Mouse (Mus musculus): ENCODE measurements around the gene Vmn1r227. TPM values are rescaled to one million over a fixed set of nuclear protein-coding genes. Genes with fewer than 3 reads are reported as not detected.

Vmn1r227 gene
- polyA plus RNA-seq (2015; fragmentation: Nextera tagmentation; extraction: Ambion mirVana): not detected in 2 replicates

- H3K27ac ChIP-seq: no peak within 1 kb of the TSS
- H3K9ac ChIP-seq: no peak within 1 kb of the TSS
- no peaks in the 10 kb centered on the region for H3K4me1 ChIP-seq
- H3K36me3 ChIP-seq: no peaks in the 10 kb centered on the region
- no peak within 1 kb of the TSS for H3K4me3 ChIP-seq
- no peak for ATAC-seq (ENCODE audit: insufficient number of reproducible peaks, low FRiP score, low TSS enrichment, low read depth)
- H3K27me3 ChIP-seq: no peaks in the 10 kb centered on the region
- no peak within 1 kb of the TSS for H3K4me2 ChIP-seq
- no peaks in the 10 kb centered on the region for H3K9me3 ChIP-seq
- WGBS: 44% methylated on average over 1 of the region's 1 CpGs
Measured at GRCm38 (mm10) chr17:20729543-20729942, at the start of gene Vmn1r227. TSS of gene Vmn1r227 (plus strand) at chr17:20729843.

GRCm38 (mm10) chr17:20682543-20682942 is 47.1 kb upstream of the Vmn1r227 start, which contains the start of gene Vmn1r226:
TSS of gene Vmn1r226 (plus strand) at chr17:20682843.
- H3K4me3 ChIP-seq: no peak within 1 kb of the TSS
- H3K4me2 ChIP-seq: no peak within 1 kb of the TSS
- H3K9me3 ChIP-seq: no peaks in the 10 kb centered on the region
- no peak within 1 kb of the TSS for H3K9ac ChIP-seq
- H3K27ac ChIP-seq: no peak within 1 kb of the TSS
- H3K36me3 ChIP-seq: no peaks in the 10 kb centered on the region
- H3K4me1 ChIP-seq: no peaks in the 10 kb centered on the region
- no peak for ATAC-seq (ENCODE audit: insufficient number of reproducible peaks, low FRiP score, low TSS enrichment, low read depth)
- no peaks in the 10 kb centered on the region for H3K27me3 ChIP-seq

GRCm38 (mm10) chr17:20786057-20786456 is 56.4 kb downstream of the Vmn1r227 start, which contains the start of gene Vmn1r228:
TSS of gene Vmn1r228 (minus strand) at chr17:20786157.
- Histone ChIP-seq H3K27me3 (no peaks in the 10 kb centered on the region), H3K9ac (no peak within 1 kb of the TSS), H3K27ac (no peak within 1 kb of the TSS), H3K4me2 (no peak within 1 kb of the TSS), H3K36me3 (no peaks in the 10 kb centered on the region), H3K4me3 (no peak within 1 kb of the TSS), H3K9me3 (no peaks in the 10 kb centered on the region), H3K4me1 (no peaks in the 10 kb centered on the region)
- no peak for ATAC-seq (ENCODE audit: insufficient number of reproducible peaks, low FRiP score, low TSS enrichment, low read depth)

Other genes starting within 250 kb of the Vmn1r227 start
- not detected in 2 replicates for gene Vmn2r108, start 248.5 kb upstream of the Vmn1r227 start, polyA plus RNA-seq (2015; fragmentation: Nextera tagmentation; extraction: Ambion mirVana)
- gene Vmn1r225, start 231.7 kb upstream of the Vmn1r227 start, polyA plus RNA-seq (2015; fragmentation: Nextera tagmentation; extraction: Ambion mirVana): not detected in 2 replicates
- not detected in 2 replicates for gene Vmn2r109, start 165.1 kb upstream of the Vmn1r227 start, polyA plus RNA-seq (2015; fragmentation: Nextera tagmentation; extraction: Ambion mirVana)
- 0.01 TPM in 1 of 2 replicates, not detected in the other for gene Vmn2r110, start 133.4 kb upstream of the Vmn1r227 start, polyA plus RNA-seq (2015; fragmentation: Nextera tagmentation; extraction: Ambion mirVana)
- not detected in 2 replicates for gene Fpr-rs3, start 105.0 kb upstream of the Vmn1r227 start, polyA plus RNA-seq (2015; fragmentation: Nextera tagmentation; extraction: Ambion mirVana)
- not detected in 2 replicates for gene Vmn1r226, start 47.0 kb upstream of the Vmn1r227 start, polyA plus RNA-seq (2015; fragmentation: Nextera tagmentation; extraction: Ambion mirVana)
- not detected in 2 replicates for gene Vmn1r228, start 56.3 kb downstream of the Vmn1r227 start, polyA plus RNA-seq (2015; fragmentation: Nextera tagmentation; extraction: Ambion mirVana)
- gene Vmn1r229, start 81.7 kb downstream of the Vmn1r227 start, polyA plus RNA-seq (2015; fragmentation: Nextera tagmentation; extraction: Ambion mirVana): not detected in 2 replicates
- not detected in 2 replicates for gene Vmn1r230, start 110.6 kb downstream of the Vmn1r227 start, polyA plus RNA-seq (2015; fragmentation: Nextera tagmentation; extraction: Ambion mirVana)
- not detected in 2 replicates for gene Vmn1r231, start 175.2 kb downstream of the Vmn1r227 start, polyA plus RNA-seq (2015; fragmentation: Nextera tagmentation; extraction: Ambion mirVana)
- gene Vmn1r232, start 189.9 kb downstream of the Vmn1r227 start, polyA plus RNA-seq (2015; fragmentation: Nextera tagmentation; extraction: Ambion mirVana): not detected in 2 replicates
- 340 and 361 TPM in 2 replicates for gene Ppp2r1a, start 215.5 kb downstream of the Vmn1r227 start, polyA plus RNA-seq (2015; fragmentation: Nextera tagmentation; extraction: Ambion mirVana)

Data from limb, embryonic 15.5 days (tissue).